Mouse (Mus musculus): Measurements from ENCODE around the gene Jtb.

DNA sequence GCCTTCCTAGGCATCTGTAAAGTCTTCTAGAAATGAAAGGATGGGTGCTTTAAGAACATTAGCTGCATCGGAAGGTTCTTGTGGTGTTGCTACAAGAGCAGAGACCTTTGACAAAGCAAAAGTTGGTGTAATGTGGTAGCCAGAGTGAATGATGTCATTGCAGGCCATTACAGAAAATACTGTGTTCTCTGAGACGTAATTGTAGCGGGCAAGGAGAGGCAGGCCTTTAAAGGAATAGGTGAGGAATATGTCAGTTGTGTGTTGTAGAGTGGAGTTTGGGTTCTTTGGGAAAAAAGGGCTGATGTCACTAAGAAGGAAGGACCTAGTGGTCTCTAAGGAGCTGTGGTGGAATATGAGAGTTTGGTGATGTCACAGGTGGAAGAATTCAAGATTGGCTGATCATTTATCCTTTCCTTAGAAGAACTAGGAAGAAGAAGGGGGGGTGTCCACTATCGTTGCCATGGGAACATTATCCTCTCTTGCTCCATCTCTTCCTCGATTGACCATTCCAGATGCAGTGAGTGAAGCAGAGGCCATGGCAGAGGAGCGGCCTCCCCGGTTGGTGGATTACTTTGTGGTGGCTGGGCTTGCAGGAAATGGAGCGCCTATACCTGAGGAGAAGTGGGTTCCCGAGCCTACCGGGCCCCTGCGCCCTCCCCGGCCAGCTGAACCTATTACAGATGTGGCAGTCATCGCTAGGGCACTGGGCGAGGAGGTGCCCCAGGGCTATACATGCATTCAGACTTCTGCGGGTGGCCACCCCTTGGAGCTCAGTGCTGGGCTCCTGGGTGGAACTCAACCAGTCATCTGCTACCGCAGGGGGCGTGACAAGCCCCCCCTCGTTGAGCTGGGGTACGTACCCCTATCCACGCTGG, 35.7 kb downstream of the Jtb start:
- TF ChIP-seq CTCF (conservative IDR thresholded peaks at IDR 0.05; ENCODE audit: low read length) (0 out of 2 replicates have a peak, but pooled peaks have one; percentile 2), NANOG (IDR thresholded peaks at IDR 0.05; ENCODE audit: borderline replicate concordance, low read length) (no peak), POU5F1 (IDR thresholded peaks at IDR 0.05; ENCODE audit: borderline replicate concordance, low read length) (no peak)

Measured in E14TG2a.4 (cell line).